Mouse (Mus musculus) T-helper 2 cell (primary cell): ENCODE data around the gene Stag1.

Experiments
- in situ Hi-C: fragments of 300-600 bp; cut with MboI, MseI; formaldehyde crosslinking; loops from one replicate; pipeline ENCODE4 v1.15.1; 2025; ENCODE audit warnings: high pct_unique_total_duplicates

Gene Stag1

GRCm38 (mm10) chr9:100603156-100603555 is 5.6 kb downstream of the Stag1 start:
- in situ Hi-C loops: no loop called here

GRCm38 (mm10) chr9:100605522-100605921 is 7.9 kb downstream of the Stag1 start:
- in situ Hi-C loops: no loop called here

- in situ Hi-C loops: no loop called here
These were observed 8.5 kb downstream of the Stag1 start for GRCm38 (mm10) chr9:100605985-100606554.

GRCm38 (mm10) chr9:100613501-100614071 is 16.0 kb downstream of the Stag1 start:
- in situ Hi-C loops: no loop called here

- in situ Hi-C loops: no loop called here
These were observed 19.3 kb downstream of the Stag1 start for GRCm38 (mm10) chr9:100616947-100617346.

GRCm38 (mm10) chr9:100626258-100626657 is 28.7 kb downstream of the Stag1 start:
- in situ Hi-C loops: no loop called here

GRCm38 (mm10) chr9:100640754-100641153 is 43.2 kb downstream of the Stag1 start:
- in situ Hi-C loops: loop anchor here (5.0 kb wide), 1 partner anchor 88 kb away; no protein-coding TSS in a partner anchor

- in situ Hi-C loops: loop anchor here (5.0 kb wide), 1 partner anchor 89 kb away; no protein-coding TSS in a partner anchor
These were observed 43.9 kb downstream of the Stag1 start for GRCm38 (mm10) chr9:100641391-100642085.

- in situ Hi-C loops: loop anchor here (5.0 kb wide), 1 partner anchor 90 kb away; no protein-coding TSS in a partner anchor
These were observed 44.7 kb downstream of the Stag1 start for GRCm38 (mm10) chr9:100642186-100642839.

- in situ Hi-C loops: loop anchor here (5.0 kb wide), 1 partner anchor 91 kb away; no protein-coding TSS in a partner anchor
These were observed 45.5 kb downstream of the Stag1 start for GRCm38 (mm10) chr9:100642840-100643697.

- in situ Hi-C loops: loop anchor here (5.0 kb wide), 1 partner anchor 92 kb away; no protein-coding TSS in a partner anchor
These were observed 46.6 kb downstream of the Stag1 start for GRCm38 (mm10) chr9:100644071-100644771.

GRCm38 (mm10) chr9:100645026-100645940 is 47.7 kb downstream of the Stag1 start:
- in situ Hi-C loops: loop anchor here (5.0 kb wide), 1 partner anchor 198 kb away; no protein-coding TSS in a partner anchor

- in situ Hi-C loops: loop anchor here (5.0 kb wide), 1 partner anchor 199 kb away; no protein-coding TSS in a partner anchor
These were observed 48.7 kb downstream of the Stag1 start for GRCm38 (mm10) chr9:100646276-100646675.

- in situ Hi-C loops: loop anchor here (5.0 kb wide), 1 partner anchor 201 kb away; no protein-coding TSS in a partner anchor
These were observed 50.3 kb downstream of the Stag1 start for GRCm38 (mm10) chr9:100647774-100648323.

GRCm38 (mm10) chr9:100654104-100654503 is 56.5 kb downstream of the Stag1 start:
- in situ Hi-C loops: no loop called here

- in situ Hi-C loops: loop anchor here (5.0 kb wide), 1 partner anchor 36 kb away; no protein-coding TSS in a partner anchor
These were observed 58.5 kb downstream of the Stag1 start for GRCm38 (mm10) chr9:100656058-100656457.

- in situ Hi-C loops: no loop called here
These were observed 63.0 kb downstream of the Stag1 start for GRCm38 (mm10) chr9:100660587-100660986.

- in situ Hi-C loops: no loop called here
These were observed 66.0 kb downstream of the Stag1 start for GRCm38 (mm10) chr9:100663473-100664134.
